Mouse (Mus musculus) cerebellum, postnatal 14 days (tissue): ENCODE measurements around the gene Fam122b.

Experiments
- DNase-seq, 2 experiments: peaks; one replicate each; pipeline ENCODE4 v3.0.0; 2021; ENCODE audit warnings: mixed read lengths in 2 of 2

The Fam122b gene

DNA sequence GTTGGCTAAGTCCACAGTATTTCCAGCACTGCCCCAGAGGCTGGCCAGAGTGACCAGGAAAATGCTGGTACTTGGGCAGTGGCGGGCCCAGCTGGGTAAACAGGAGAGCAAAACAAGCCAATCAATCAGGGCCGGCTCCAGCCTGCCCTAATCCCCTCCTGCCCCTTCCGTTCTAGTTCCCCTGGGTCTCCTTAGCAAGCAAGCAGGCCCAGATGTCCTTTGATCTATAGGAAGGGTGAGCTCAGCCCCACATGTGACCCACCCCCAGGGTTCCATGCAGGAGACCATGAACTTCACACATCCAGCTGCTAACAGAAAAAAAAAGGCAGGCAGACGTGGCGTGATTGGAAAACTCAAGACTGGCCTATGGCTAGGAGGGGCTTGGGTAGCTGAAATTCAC, 73.2 kb downstream of the Fam122b start:
- no peak for DNase-seq
